Mouse (Mus musculus) embryonic facial prominence, embryonic 13.5 days (tissue): Measurements from ENCODE around the gene Gnat2. TPM values are rescaled to one million over a fixed set of nuclear protein-coding genes. Genes with fewer than 3 reads are reported as not detected.

Experiments
- ATAC-seq: fragments of 200-750 bp; cut with Nextera tagmentation; 2 replicates; pipeline ENCODE4 v1.8.0; 2017; ENCODE audit warnings: low read depth; ENCODE audit not compliant: insufficient number of reproducible peaks, insufficient read depth, low FRiP score, low TSS enrichment
- H3K27ac ChIP-seq: fragments of 300-500 bp; sonication (generic); 2 replicates; pipeline ENCODE4 v1.5.1; 2015; ENCODE audit warnings: moderate library complexity, mild to moderate bottlenecking, inconsistent platforms
- H3K27me3 ChIP-seq: fragments of 300-500 bp; sonication (generic); 2 replicates; pipeline ENCODE4 v1.6.1; 2015; ENCODE audit warnings: mild to moderate bottlenecking, inconsistent platforms
- H3K36me3 ChIP-seq: fragments of 300-500 bp; sonication (generic); 2 replicates; pipeline ENCODE4 v1.6.1; 2015; ENCODE audit warnings: mild to moderate bottlenecking, inconsistent platforms
- H3K4me1 ChIP-seq: fragments of 300-500 bp; sonication (generic); 2 replicates; pipeline ENCODE4 v1.6.1; 2015; ENCODE audit warnings: inconsistent platforms
- H3K4me2 ChIP-seq: fragments of 300-500 bp; sonication (generic); 2 replicates; pipeline ENCODE4 v1.6.1; 2015; ENCODE audit warnings: moderate library complexity, mild to moderate bottlenecking, inconsistent platforms
- H3K4me3 ChIP-seq: fragments of 300-500 bp; sonication (generic); 2 replicates; pipeline ENCODE4 v1.5.1; 2015; ENCODE audit warnings: mild to moderate bottlenecking, inconsistent platforms
- H3K9ac ChIP-seq: fragments of 300-500 bp; sonication (generic); 2 replicates; pipeline ENCODE4 v1.6.1; 2015; ENCODE audit warnings: mild to moderate bottlenecking, inconsistent platforms
- H3K9me3 ChIP-seq: fragments of 300-500 bp; sonication (generic); 2 replicates; pipeline ENCODE4 v1.6.1; 2016; ENCODE audit warnings: inconsistent platforms
- whole genome bisulfite sequencing: fragments of 180-500 bp; shearing (Covaris S2); methylation state at CpG from one replicate; pipeline ENCODE4 v1.1.7; 2015; ENCODE audit warnings: mixed read lengths; 5-methylcytosine and 5-hydroxymethylcytosine counted together
- polyA plus RNA-seq: library from polyadenylated mRNA; unstranded; fragments of >200 nt; fragmentation: Nextera tagmentation; extraction: Ambion mirVana; gene quantifications from 2 replicates; pipeline ENCODE4 v1.2.1, GENCODE M21; 2015

Gene Gnat2
- polyA plus RNA-seq, 1 experiment from 2014 or later = 0.83 TPM

GRCm38 (mm10) chr3:108069231-108069870, 23.2 kb upstream of the Gnat2 start:
- Histone ChIP-seq H3K9ac (0 out of 2 replicates have a peak overlapping the region, but pooled peaks have one; percentile 11), H3K27me3 (no peaks in the 10 kb centered on the region), H3K27ac (no peak overlapping the region), H3K9me3 (no peaks in the 10 kb centered on the region), H3K4me2 (no peak overlapping the region), H3K4me3 (no peak overlapping the region), H3K4me1 (peaks cover 5% of the 10 kb centered on the region; the same call in 1 of the 2 replicates), H3K36me3 (peaks cover 21% of the 10 kb centered on the region)
- WGBS = 61% methylated on average over 13 of the region's 13 CpGs
- ATAC-seq = no peak

DNA sequence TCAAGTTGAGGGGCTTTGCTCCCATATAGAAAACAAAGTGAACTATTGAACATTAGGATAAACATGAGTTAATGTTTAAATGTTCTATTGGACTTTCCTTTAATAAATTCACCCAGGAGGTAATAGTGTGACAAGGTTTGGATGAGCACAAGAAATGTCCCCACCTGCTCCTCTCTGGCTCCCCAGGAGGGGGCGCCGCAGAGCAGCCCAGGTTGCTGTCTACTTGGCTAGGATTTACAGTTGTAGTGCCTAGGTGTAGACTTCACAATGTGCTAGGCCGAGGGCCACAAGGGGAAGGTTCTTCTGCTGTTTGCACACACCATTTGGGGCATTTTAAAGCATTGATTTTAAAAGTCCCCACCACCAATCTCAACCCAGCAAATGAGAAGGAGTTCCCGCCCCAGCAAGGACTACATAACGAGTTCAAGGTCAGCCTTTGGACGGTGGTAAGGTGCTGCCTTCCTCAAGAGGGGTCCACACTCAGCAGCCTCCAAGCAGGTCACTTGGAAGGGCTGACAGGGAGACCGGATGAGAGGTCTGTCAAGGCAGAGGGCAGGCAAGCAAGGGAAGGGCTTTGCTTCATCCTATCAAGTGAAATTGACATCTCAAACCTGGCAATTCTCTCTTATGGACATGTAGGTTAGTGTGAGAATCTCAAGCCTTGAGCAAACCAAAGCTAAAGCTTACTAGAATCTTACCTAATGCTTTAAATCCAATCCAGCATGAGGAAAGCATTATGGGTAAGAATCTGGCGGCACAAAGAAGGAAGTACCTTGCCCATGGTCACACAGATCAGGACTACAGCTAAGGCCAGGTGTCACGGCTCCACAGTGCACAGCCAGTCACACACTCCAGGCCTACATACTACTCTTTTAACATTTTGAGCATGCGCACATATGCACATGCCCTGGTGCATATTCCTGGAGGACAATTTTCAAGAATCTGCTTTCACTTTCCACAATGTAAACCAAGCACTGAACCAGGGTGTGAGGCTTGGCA, 22.0 kb upstream of the Gnat2 start:
- WGBS = 63% methylated on average over 10 of the region's 10 CpGs
- Histone ChIP-seq H3K27ac (no peak overlapping the region), H3K36me3 (peaks cover 33% of the 10 kb centered on the region), H3K9ac (no peak overlapping the region), H3K9me3 (no peaks in the 10 kb centered on the region), H3K4me3 (no peak overlapping the region), H3K4me1 (peaks cover 5% of the 10 kb centered on the region; the same call in 1 of the 2 replicates), H3K4me2 (no peak overlapping the region), H3K27me3 (no peaks in the 10 kb centered on the region)
- ATAC-seq = no peak

- Histone ChIP-seq H3K36me3 (peaks cover 56% of the 10 kb centered on the region), H3K9me3 (no peaks in the 10 kb centered on the region), H3K27me3 (no peaks in the 10 kb centered on the region), H3K4me3 (no peak overlapping the region), H3K9ac (no peak overlapping the region), H3K4me2 (no peak overlapping the region), H3K27ac (no peak overlapping the region), H3K4me1 (peaks cover 5% of the 10 kb centered on the region; the same call in 1 of the 2 replicates)
- 78% methylated on average over 10 of the region's 10 CpGs for WGBS
- no peak for ATAC-seq
These were observed 19.5 kb upstream of the Gnat2 start for GRCm38 (mm10) chr3:108072983-108073569.

- no peak overlapping the region for H3K27ac ChIP-seq
- peaks cover 80% of the 10 kb centered on the region for H3K36me3 ChIP-seq
- peaks cover 3% of the 10 kb centered on the region; the same call in 1 of the 2 replicates for H3K4me1 ChIP-seq
- no peak overlapping the region for H3K9ac ChIP-seq
- no peak overlapping the region for H3K4me3 ChIP-seq
- H3K4me2 ChIP-seq = no peak overlapping the region
- no peak for ATAC-seq
- no peaks in the 10 kb centered on the region for H3K27me3 ChIP-seq
- H3K9me3 ChIP-seq = no peaks in the 10 kb centered on the region
- WGBS = 93% methylated on average over 9 of the region's 9 CpGs
These were observed 15.8 kb upstream of the Gnat2 start for GRCm38 (mm10) chr3:108076836-108077235.

DNA sequence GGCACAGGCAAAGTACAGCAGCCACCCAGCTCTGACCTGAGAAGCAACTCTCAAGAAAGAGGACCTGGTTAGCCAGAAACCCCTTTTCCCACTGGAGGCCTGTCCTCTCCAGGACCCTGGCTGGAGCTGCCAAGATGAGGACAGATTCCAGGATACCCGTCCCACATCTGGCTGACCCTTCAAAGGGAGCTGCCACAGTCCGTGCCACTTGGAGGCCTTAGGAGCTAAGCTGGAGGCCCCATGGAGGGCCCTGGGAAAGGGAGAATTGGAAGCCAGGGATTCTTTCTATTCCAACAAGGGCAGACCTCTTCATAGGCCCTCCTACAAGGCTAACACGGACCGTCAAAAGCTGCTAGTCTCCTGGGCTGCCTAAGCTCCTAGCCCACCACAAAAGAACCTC, 10.9 kb upstream of the Gnat2 start:
- WGBS = 71% methylated on average over 4 of the region's 4 CpGs
- no peaks in the 10 kb centered on the region for H3K27me3 ChIP-seq
- peaks cover 36% of the 10 kb centered on the region for H3K36me3 ChIP-seq
- no peak overlapping the region for H3K27ac ChIP-seq
- H3K9ac ChIP-seq = peak overlapping the region; percentile 44; the same call in 1 of the 2 replicates
- ATAC-seq = no peak
- no peak overlapping the region for H3K4me3 ChIP-seq
- peaks cover 40% of the 10 kb centered on the region for H3K4me1 ChIP-seq
- no peaks in the 10 kb centered on the region for H3K9me3 ChIP-seq
- peak overlapping the region; percentile 7; the same call in 1 of the 2 replicates for H3K4me2 ChIP-seq

DNA sequence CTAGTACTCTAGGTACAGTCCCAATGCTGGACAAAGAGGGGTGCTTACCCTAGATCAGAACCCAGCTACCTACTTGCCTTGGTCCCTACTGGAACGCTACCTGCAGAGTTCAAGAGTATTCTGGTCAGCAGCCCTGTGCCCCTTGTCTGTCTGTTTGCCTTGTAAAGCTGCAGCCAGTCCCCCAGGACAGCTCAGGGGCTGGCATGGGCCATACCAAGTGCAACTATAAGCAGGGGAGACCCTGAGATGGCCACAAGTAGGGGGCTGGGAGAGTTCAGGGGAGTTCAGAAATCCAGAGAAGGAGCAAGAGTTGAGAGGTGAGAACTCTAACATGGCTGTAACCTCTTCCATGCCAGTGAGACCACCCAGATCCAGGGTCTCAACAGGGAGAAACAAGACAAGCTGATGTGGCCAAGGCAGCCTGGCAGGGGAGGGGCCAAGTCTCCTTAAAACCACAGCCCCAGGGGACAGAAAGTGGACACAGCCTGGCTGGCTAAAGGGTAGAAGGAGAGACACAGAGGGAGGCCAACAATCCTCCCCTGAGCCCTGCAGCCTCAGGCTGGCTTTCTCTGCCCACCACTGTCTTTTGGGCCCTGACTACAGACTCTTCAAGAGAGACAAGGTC, 10.2 kb upstream of the Gnat2 start:
- 0 out of 2 replicates have a peak overlapping the region, but pooled peaks have one; percentile 16 for H3K27ac ChIP-seq
- H3K4me1 ChIP-seq = peaks cover 46% of the 10 kb centered on the region
- H3K4me3 ChIP-seq = no peak overlapping the region
- WGBS = 72% methylated on average over 1 of the region's 1 CpGs
- H3K4me2 ChIP-seq = peak overlapping the region; percentile 7; the same call in 1 of the 2 replicates
- H3K9ac ChIP-seq = peak overlapping the region; percentile 44
- no peaks in the 10 kb centered on the region for H3K9me3 ChIP-seq
- H3K27me3 ChIP-seq = no peaks in the 10 kb centered on the region
- no peak for ATAC-seq
- peaks cover 29% of the 10 kb centered on the region for H3K36me3 ChIP-seq

DNA sequence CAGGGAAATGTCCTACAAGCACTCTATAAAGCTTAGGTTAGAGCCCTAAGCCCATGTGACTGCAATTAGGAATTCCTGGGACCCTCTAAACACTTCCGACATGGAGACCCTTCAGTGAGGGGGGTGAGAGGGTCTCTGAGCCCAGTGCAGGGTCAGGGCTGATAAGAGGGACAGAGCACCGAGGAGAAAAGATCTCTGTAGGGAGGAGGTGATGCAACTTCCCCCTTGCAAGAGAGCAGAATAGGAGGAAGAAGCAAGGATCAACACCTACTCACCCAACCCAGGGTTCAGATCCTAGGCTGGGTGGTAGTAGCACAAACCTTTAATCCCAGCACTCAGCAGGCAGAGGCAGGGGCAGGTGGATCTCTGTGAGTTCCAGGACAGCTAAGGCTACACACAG, 9.4 kb upstream of the Gnat2 start:
- 34% methylated on average over 2 of the region's 2 CpGs for WGBS
- ATAC-seq = no peak

GRCm38 (mm10) chr3:108083904-108084407, 8.6 kb upstream of the Gnat2 start:
- H3K27ac ChIP-seq = 0 out of 2 replicates have a peak overlapping the region, but pooled peaks have one; percentile 85
- no peaks in the 10 kb centered on the region for H3K9me3 ChIP-seq
- H3K9ac ChIP-seq = no peak overlapping the region; the same call in 1 of the 2 replicates
- WGBS = 83% methylated on average over 4 of the region's 4 CpGs
- H3K4me1 ChIP-seq = peaks cover 57% of the 10 kb centered on the region
- peak overlapping the region; percentile 100 for H3K4me2 ChIP-seq
- H3K4me3 ChIP-seq = peak overlapping the region; percentile 68
- H3K36me3 ChIP-seq = peaks cover 18% of the 10 kb centered on the region
- no peak for ATAC-seq
- H3K27me3 ChIP-seq = no peaks in the 10 kb centered on the region

More for the DNA sequence above, 9.4 kb upstream of the Gnat2 start:
- H3K9me3 ChIP-seq = no peaks in the 10 kb centered on the region
- H3K36me3 ChIP-seq = peaks cover 24% of the 10 kb centered on the region
- no peak overlapping the region for H3K4me3 ChIP-seq
- no peaks in the 10 kb centered on the region for H3K27me3 ChIP-seq
- H3K4me1 ChIP-seq = peaks cover 50% of the 10 kb centered on the region
- no peak overlapping the region for H3K27ac ChIP-seq
- no peak overlapping the region for H3K9ac ChIP-seq
- H3K4me2 ChIP-seq = no peak overlapping the region

DNA sequence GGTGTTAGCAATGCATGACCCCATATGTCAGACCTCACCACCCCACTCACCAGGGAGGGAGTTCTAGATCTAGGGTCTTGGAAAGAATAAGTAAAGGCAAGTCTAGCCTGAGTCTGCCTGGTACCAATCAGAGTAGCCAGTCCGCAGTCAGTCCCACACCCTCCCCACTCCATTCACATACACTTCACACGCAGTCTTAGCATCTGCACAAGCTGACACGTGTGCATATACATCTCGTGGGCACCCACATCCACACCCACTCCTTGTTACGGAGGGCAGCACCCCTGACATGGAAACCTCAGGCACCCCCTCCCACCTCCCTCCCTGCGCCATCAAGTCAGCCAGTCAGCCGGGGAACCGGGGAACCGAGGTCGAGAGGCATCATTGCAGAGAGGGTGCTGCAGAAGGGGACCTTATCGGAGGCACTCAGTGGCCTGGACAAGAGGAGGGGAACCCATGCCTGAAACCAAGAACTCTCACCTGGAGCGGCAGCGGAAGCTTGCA, 7.8 kb upstream of the Gnat2 start:
- Histone ChIP-seq H3K4me2 (peak overlapping the region; percentile 100), H3K4me1 (peaks cover 62% of the 10 kb centered on the region), H3K9ac (peak overlapping the region; percentile 82), H3K27me3 (no peaks in the 10 kb centered on the region), H3K4me3 (peak overlapping the region; percentile 68), H3K9me3 (no peaks in the 10 kb centered on the region), H3K27ac (peak overlapping the region; percentile 85), H3K36me3 (peaks cover 10% of the 10 kb centered on the region)
- ATAC-seq = 0 out of 2 replicates have a peak, but pooled peaks have one; percentile 21
- WGBS = 17% methylated on average over 13 of the region's 13 CpGs

- H3K9ac ChIP-seq = peak overlapping the region; percentile 82
- ATAC-seq = peak; percentile 78
- peak overlapping the region; percentile 85 for H3K27ac ChIP-seq
- H3K9me3 ChIP-seq = no peaks in the 10 kb centered on the region
- no peaks in the 10 kb centered on the region for H3K27me3 ChIP-seq
- H3K4me2 ChIP-seq = peak overlapping the region; percentile 100
- WGBS = under 1% methylated on average over 14 of the region's 14 CpGs
- H3K4me1 ChIP-seq = peaks cover 65% of the 10 kb centered on the region
- peak overlapping the region; percentile 68 for H3K4me3 ChIP-seq
- H3K36me3 ChIP-seq = peaks cover 5% of the 10 kb centered on the region
These were observed 7.3 kb upstream of the Gnat2 start for GRCm38 (mm10) chr3:108085281-108085720.
